Mouse (Mus musculus) urinary bladder, postnatal 4 days (tissue): ENCODE data around the gene Acsm2.

ENCODE experiments used
- DNase-seq, 2 experiments: peaks; one replicate each; pipeline ENCODE4 v3.0.0; 2021 to 2022; ENCODE audit warnings: low spot score in 2 of 2

Gene Acsm2

DNA sequence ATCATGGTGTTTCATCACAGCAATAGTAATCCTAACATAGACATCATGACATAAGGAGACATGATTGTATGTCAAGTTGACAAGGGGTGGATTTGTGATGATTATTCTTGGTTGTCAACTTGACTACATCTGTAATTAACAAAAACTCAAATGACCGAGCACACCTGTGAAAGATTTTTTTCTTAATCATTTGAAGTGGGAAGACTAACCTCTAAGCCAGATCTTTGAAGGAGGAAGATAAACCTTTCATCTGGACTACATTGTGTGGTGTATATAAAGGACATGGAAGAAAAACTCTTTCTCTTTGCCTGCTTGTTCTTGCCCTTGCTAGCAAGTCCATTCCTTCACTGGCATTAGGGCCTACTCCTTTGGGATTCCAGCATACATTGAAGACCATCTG is at the start of gene Acsm2:
TSS of gene Acsm2 (plus strand) at position 301 of the 400 bp plus-strand sequence.
- DNase-seq: no peak

DNA sequence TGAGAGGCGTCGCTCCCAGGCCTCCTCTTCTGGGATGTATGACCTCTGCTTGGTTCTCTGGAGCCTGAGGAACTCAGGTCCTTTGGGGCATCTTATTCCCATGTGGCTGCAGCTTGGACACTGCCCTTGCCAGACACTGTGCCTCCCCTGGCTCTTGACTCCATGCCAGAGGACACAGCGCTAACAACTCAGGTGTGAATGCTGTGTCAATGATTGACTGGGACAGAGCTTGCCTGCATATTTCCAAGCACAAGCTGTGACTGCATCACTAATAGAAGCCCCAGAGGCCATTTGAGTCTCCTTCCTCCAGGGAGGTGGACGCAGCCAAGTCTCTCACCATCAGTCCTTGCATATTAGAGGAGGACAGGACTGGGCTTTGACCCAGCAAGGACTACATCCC is 43.0 kb upstream of the Acsm2 start:
- no peak for DNase-seq

GRCm38 (mm10) chr7:119513056-119513455 is 41.1 kb upstream of the Acsm2 start:
- peak in 1 of 2 experiments; percentile 59 for DNase-seq

DNA sequence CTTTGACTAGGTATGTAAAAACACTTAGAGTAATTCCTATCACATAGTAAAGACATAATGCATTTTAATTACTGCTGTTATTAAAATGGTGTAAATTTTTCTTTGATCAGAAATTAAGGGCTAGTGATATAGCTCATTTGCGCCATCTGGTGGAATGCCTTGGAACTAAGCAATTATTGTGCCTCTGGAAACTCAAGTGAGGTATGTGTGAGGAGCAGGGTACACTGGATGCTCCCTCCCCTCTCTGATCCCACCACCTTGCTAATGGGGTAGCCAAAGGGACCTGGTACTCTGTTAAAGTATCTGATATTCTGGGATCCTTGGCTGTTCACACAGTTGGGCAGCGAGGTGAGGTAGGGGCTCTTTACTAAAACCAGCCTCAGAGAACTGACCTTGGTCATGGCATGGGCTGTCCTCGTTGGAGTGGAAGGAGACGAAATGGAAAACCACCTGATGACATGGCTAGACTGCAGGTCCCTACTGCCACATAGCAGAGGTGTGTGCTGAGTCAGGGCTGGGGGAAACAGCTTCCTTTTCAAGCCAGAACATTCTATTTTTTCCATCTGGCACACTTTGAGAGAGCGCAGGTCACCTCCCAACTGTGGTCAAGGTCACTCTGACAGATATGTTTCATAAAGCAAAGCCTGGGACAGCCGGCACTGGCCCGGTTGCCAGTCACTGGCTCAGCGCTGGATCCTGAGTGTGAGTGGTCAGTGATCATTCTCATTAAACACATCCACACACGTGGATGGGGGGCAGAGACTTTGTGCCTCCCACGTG is 38.5 kb upstream of the Acsm2 start:
- no peak for DNase-seq

DNA sequence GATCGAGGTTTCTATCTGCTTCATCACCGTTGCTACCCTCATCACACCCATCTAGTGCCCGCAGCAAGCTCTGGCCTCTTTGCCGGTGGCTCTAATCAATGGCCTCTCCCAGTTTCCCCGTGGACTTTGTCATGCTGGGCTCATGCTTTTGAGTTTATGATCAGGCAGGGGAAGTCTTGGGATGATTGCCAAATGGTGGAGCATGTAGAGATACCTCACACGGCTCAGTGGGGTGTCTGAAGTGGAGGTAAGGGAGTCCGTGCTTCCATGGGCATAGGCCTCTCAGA is 37.9 kb upstream of the Acsm2 start:
- DNase-seq: no peak

DNA sequence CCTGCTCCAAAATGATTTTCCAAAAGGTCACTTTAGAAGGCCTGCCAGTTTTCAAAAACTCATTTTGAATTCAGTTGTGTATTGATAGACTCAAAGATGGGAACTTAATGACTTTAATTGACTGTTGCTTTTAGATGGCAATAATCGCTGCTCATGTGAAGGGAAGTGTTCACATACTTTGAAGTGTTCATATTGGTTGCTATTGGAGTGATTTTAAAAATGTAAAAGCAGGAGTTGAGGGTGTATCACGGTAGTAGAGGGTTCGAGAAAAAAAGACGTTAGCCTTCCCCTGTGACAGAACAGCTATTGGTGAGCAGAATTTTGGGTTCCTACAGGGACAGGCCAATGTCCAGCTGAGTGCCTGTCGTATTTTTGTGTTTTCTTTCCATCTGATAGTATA is 35.0 kb upstream of the Acsm2 start, which contains the start of gene Acsm5:
TSS of gene Acsm5 (plus strand) at position 301 of the 400 bp plus-strand sequence.
- DNase-seq: no peak

GRCm38 (mm10) chr7:119519654-119520053 is 34.5 kb upstream of the Acsm2 start:
- DNase-seq: no peak

DNA sequence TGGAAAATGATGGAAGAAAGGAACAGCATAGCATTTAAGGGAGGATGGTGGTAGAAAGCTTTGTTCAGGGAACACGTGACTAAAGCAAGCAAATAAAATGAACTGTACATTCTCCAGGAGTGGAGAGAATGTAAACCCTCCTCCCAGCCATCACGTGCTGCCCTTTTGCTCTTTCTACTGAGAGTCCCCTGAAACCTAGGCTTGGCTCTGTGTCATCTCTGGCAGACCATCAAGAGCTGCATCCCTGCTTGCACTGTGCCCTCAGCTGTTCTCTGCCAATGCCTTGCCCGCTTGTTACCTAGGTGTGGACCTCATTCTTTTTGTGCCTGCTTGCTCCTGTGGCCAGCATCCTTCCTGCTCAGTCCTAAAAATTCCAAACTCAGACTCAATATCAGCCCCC is 32.3 kb upstream of the Acsm2 start:
- no peak for DNase-seq

- no peak for DNase-seq
These were observed 31.8 kb upstream of the Acsm2 start for GRCm38 (mm10) chr7:119522385-119522784.

- DNase-seq: peak in 1 of 2 experiments; percentile 32
These were observed 30.8 kb upstream of the Acsm2 start, which contains the start of gene Pdilt for GRCm38 (mm10) chr7:119523389-119523788. Gene Pdilt, minus strand, starts transcription at chr7:119523489.

DNA sequence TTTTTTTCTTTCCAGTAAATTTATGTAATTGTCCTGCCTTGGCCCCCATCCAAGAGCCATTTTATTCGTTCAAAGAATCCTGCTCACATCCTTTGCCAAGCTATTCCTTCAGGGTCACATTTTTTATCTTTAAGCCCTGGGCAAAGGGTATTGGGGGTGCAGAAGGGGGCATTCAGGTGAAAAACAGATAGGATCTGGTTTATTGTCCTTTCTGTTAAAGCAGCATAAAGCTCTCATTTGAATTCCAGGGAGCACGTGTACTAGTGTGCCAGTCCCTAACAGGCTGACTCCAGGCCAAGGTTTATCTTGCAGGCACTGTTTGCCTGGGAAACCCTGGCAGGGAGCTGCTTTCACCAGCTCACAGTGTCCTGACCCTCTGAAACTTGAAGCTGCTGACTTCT is 28.3 kb upstream of the Acsm2 start:
- no peak for DNase-seq

GRCm38 (mm10) chr7:119526486-119526885 is 27.7 kb upstream of the Acsm2 start:
- no peak for DNase-seq

DNA sequence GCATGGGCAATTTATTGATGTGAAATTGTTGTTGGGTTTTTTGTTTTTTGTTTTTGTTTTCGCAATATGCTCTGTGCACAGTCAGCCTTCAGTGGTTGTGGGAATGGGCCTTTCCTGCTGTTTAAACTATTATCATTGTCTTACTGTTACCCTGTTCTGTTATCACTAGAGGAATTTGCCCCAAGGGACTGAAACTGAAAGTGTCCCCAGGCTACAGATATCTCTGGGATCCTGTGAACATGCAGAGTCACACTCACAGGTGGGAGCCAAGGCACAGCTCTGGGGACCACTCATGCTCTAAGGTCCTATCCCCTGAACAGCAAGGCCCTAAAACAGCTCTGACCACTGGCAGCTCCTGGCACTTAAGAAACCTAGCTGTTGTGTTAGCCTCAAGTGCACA is 27.0 kb upstream of the Acsm2 start:
- no peak for DNase-seq

DNA sequence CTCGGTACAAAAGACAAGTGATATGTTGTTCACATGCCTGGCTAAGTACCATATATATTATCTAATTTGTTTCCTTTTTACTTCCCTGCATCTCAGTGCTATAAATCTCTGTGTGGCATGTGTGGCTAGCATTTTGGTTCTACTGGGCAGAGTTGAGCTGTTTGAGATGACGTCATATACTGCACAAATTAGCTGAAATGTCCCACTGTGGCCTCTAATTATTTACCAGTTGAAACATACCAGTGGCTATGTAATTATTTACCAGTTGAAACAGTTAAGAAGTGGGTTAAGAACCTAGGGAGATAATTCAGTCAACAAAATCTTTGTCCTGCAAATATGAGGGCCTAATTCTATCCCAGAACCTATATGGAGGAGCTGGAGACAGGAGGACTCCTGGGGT is 26.6 kb upstream of the Acsm2 start:
- no peak for DNase-seq

GRCm38 (mm10) chr7:119528617-119529016 is 25.5 kb upstream of the Acsm2 start:
- DNase-seq: no peak

DNA sequence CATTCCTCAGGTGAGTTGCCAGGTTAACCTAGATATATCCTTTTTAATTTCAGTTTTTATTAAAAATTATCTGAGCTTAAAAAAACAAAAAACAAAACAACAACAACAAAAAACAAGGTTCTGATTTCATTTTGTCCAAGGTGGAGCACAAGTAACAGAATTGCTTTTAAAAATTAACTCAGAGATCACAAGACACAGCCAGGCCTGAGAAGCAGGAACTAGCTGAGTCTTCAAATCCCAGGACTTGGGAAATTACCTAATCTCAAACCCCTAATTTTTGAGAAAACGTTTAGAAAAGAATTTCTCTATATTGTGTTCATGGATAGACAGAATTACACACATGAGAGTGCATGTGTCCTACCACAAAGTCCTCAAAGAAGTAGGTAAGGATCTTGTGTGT is 21.2 kb upstream of the Acsm2 start:
- DNase-seq: no peak

DNA sequence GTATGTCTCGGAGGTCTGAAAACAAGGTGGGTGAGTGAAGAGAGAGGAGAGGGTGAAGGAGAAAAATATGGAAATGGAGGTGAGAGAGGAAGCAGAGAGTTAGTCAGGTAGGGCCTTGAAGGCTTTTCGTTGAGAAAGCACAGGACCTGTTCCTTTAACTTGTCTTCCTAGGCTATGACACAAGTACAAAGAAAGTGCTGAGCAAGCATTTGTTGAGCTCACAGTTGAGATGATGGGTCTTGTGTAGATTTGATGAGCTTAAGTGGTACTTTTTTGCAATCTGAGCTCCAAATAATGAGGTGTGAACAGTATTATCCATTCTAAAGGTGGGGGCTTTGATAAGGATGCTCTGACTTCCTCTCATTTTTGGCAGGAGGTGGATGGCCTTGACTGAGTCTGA is 19.8 kb upstream of the Acsm2 start:
- DNase-seq: no peak

DNA sequence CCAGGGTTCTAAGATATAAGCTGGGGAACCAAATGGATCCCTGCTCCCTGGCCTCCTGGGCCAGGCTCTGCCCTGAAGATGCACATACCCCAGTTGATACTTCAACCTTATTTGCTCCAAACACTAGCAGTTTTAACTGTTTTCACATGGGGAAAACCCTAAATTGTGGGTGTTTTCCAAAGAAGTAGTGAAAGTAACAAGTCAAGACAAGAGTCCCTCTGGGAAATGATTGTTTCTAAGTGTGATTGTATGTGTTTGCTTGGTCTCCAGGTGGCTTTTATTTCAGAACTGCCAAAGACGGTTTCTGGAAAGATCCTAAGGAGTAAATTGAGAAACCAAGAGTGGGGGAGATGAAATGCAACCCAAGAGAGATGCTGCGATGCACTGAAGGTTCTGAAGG is 11.7 kb upstream of the Acsm2 start:
- DNase-seq: no peak

DNA sequence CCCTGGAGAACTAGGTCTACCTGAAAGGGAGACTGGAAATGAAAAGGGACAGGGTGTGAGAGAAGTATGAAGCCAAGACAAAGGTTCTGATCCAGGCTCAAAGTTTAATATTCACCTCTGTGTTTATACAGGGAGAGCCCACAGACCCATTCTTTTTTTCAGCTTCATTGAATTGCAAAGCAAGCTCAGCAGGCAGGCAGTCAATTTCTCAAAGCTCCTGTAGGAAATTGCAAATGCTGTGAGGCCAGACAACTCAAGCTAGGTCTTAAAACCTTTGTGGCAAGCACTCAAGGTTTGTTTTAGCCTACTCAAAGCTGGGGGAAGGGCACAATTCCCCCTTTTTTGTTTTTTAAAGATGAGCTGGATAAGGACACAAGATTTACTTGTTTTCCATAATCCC is 8.6 kb upstream of the Acsm2 start:
- no peak for DNase-seq

GRCm38 (mm10) chr7:119550471-119551222 is 3.5 kb upstream of the Acsm2 start:
- DNase-seq: no peak

- DNase-seq: no peak
These were observed 5.8 kb downstream of the Acsm2 start for GRCm38 (mm10) chr7:119559789-119560451.

DNA sequence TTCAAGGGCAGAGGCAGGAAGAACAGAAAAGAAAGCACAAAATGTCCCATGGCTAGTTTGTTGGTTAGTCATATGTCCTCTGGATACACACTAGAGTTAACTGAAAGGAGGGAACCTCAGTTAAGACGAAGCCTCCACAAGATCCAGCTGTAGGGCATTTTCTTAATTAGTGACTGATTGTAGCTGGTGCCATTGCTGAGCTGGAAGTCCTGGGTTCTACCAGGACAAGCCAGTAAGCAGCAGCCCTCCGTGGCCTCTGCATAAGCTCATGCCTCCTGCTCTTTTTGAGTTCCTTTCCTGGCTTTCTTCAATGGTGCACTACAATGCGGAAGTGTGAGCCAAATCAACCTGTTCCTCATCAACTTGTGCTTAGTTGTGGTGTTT is 6.3 kb downstream of the Acsm2 start:
- DNase-seq: no peak

DNA sequence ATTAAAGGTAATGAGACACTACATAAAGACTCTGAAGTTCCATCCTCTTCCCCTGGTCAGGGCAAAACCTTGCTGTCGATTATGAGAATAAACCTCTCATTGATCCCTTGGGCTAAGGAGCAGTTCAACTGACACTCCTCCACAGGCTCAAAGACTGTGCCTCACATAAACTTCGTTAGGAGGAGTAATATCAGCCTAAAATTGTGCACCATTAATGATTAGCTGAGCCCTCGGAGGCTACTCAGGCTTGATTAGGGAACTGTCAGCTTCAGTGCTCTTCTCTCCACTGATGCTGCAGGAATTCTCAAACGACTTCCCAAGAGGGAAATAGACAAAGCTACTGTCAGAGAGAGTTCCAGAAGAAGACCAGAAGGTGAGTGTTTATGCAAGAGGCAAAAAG is 7.3 kb downstream of the Acsm2 start:
- DNase-seq: no peak
